Mouse (Mus musculus) heart, postnatal 0 days (tissue): ENCODE measurements around the gene Msx1.

Experiments
- CTCF ChIP-seq: IDR thresholded peaks from 2 replicates; pipeline ENCODE4 v1.5.1; 2016; ENCODE audit warnings: antibody characterized with exemption, control low read depth, low read depth
- EP300 ChIP-seq: IDR thresholded peaks from 2 replicates; pipeline ENCODE4 v1.6.1; 2016; ENCODE audit warnings: antibody characterized with exemption, low read depth

GRCm38 (mm10) chr5:37820689-37821088 lies 3.7 kb downstream of the Msx1 start:
- TF ChIP-seq EP300 (no peak), CTCF (no peak)
